Mouse (Mus musculus) ES-E14 (cell line): ENCODE results near the gene Olfr102.

ENCODE experiments used
- CHD2 ChIP-seq: IDR thresholded peaks from 2 replicates; pipeline ENCODE4 v1.6.1; 2014; ENCODE audit warnings: mild to moderate bottlenecking, low read depth, low read length, inconsistent platforms
- HCFC1 ChIP-seq: IDR thresholded peaks from 2 replicates; pipeline ENCODE4 v1.6.1; 2012; ENCODE audit warnings: low read length, inconsistent platforms, borderline replicate concordance; ENCODE audit not compliant: insufficient read depth
- MAFK ChIP-seq: IDR thresholded peaks from 2 replicates; pipeline ENCODE4 v1.6.1; 2014; ENCODE audit warnings: mild to moderate bottlenecking, low read depth, low read length, inconsistent platforms; ENCODE audit not compliant: insufficient read depth
- ZNF384 ChIP-seq: IDR thresholded peaks from 2 replicates; pipeline ENCODE4 v1.6.1; 2012; ENCODE audit warnings: low read depth, low read length, inconsistent platforms

DNA sequence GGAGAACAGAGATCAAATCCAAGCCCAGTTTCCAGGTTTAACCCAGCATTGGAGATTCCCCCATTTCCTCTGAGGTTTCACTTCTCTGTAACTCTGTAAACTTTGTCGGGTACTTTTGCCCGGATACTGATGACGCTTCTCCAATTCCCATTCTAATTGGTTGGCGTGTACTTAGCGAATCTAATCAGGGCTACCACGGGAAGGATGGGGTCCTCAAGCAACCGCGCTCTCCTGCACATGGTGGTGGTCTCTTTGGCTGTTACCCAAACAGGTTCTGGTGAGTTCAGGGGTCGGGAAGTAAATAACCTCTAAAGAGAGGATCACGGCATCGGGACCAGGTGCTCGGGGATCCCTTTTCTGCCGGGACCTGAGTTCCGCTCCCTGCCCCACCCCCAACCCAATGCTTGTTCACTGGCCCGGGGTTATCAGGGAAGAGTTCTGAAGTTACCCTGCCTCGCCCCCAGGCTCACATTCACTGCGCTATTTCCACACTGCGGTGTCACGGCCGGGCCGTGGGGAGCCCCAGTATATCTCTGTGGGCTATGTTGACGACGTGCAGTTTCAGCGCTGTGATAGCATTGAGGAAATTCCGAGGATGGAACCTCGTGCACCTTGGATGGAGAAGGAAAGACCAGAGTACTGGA, 46.7 kb downstream of the Olfr102 start, which contains the start of gene H2-M3:
- peak; percentile 98 for TF ChIP-seq CHD2
- no peak for TF ChIP-seq HCFC1
- no peak for TF ChIP-seq ZNF384
- TF ChIP-seq MAFK: no peak
